7 mouse cellular contexts compared by ENCODE assay signal in genomic region chr6:128844131-128844530, GRCm38 (mm10). TPM values are rescaled to one million over a fixed set of nuclear protein-coding genes. Genes with fewer than 3 reads are reported as not detected.
A peak's percentile ranks its signal among the peaks of the same experiment; 100 is the strongest.
DNase-seq lines count a peak whose midpoint lies in the region; ATAC-seq and TF ChIP-seq lines count a peak whose summit lies in the region.

No protein-coding gene starts in this region.

- peak overlapping the region; percentile 58 for H3K4me2 ChIP-seq in forebrain, embryonic 11.5 days (ENCODE audit: low read depth, low read length, severe bottlenecking)
- peak overlapping the region; percentile 81 for H3K4me2 ChIP-seq in liver, embryonic 12.5 days
- peak overlapping the region; percentile 76 for H3K4me2 ChIP-seq in stomach, postnatal 0 days (replicated peaks; ENCODE audit: low read depth)

- H3K4me1 ChIP-seq in forebrain, embryonic 11.5 days (replicated peaks; ENCODE audit: control insufficient read depth, insufficient read depth, low read length), result peaks cover 9% of the 10 kb centered on the region; the same call in 1 of the 2 replicates
- peaks cover 45% of the 10 kb centered on the region for H3K4me1 ChIP-seq in liver, embryonic 12.5 days
- no peaks in the 10 kb centered on the region; the same call in 1 of the 2 replicates for H3K4me1 ChIP-seq in stomach, postnatal 0 days (replicated peaks; ENCODE audit: control insufficient read depth, insufficient read depth)

- peak in 1 of 2 experiments; percentile 15 for DNase-seq in left cerebral cortex, adult 2 months (ENCODE audit: extremely low spot score in 1 of 2, low spot score in 2 of 2)
- no peak for DNase-seq in left cerebral cortex, postnatal 36 days (ENCODE audit: low spot score in 2 of 2)
- peak; percentile 64 for DNase-seq in brain, adult 2 months (ENCODE audit: low read depth, low spot score)
- DNase-seq in forebrain, embryonic 11.5 days (ENCODE audit: low spot score), result peak; percentile 50
- DNase-seq in stomach, postnatal 0 days (ENCODE audit: low spot score), result no peak

- H3K9me3 ChIP-seq in forebrain, embryonic 11.5 days (ENCODE audit: control insufficient read depth, low read length), result no peaks in the 10 kb centered on the region
- H3K9me3 ChIP-seq in liver, embryonic 12.5 days (replicated peaks), result no peaks in the 10 kb centered on the region
- no peaks in the 10 kb centered on the region for H3K9me3 ChIP-seq in stomach, postnatal 0 days (ENCODE audit: control insufficient read depth, low read length)

- H3K27me3 ChIP-seq in forebrain, embryonic 11.5 days (ENCODE audit: control insufficient read depth, insufficient read depth, low read length), result no peaks in the 10 kb centered on the region
- no peaks in the 10 kb centered on the region for H3K27me3 ChIP-seq in liver, embryonic 12.5 days (replicated peaks)
- H3K27me3 ChIP-seq in stomach, postnatal 0 days (ENCODE audit: control insufficient read depth, insufficient read depth, low read length), result no peaks in the 10 kb centered on the region

- no peaks in the 10 kb centered on the region for H3K36me3 ChIP-seq in forebrain, embryonic 11.5 days (ENCODE audit: control insufficient read depth, insufficient read depth, low read length)
- H3K36me3 ChIP-seq in liver, embryonic 12.5 days, result no peaks in the 10 kb centered on the region
- H3K36me3 ChIP-seq in stomach, postnatal 0 days (ENCODE audit: control insufficient read depth, insufficient read depth, low read length), result no peaks in the 10 kb centered on the region

- no peak for TF ChIP-seq CTCF in left cerebral cortex, adult 2 months (IDR thresholded peaks at IDR 0.05)
- TF ChIP-seq CTCF in stomach, postnatal 0 days (IDR thresholded peaks at IDR 0.05; ENCODE audit: low read depth), result no peak

- intact Hi-C loops in left cerebral cortex, adult 2 months (cut with DNase I), result loop anchor here (1.0 kb wide), 1 partner anchor 106 kb away; no protein-coding TSS in a partner anchor
- intact Hi-C loops in left cerebral cortex, postnatal 36 days (cut with DNase I), result loop anchor here (5.0 kb wide), 1 partner anchor 688 kb away; the partner anchor contains the start of gene Gabarapl1

- peak overlapping the region; percentile 97 for H3K4me3 ChIP-seq in left cerebral cortex, adult 2 months
- peak overlapping the region; percentile 76 for H3K4me3 ChIP-seq in forebrain, embryonic 11.5 days (ENCODE audit: low read depth, low read length)
- H3K4me3 ChIP-seq in liver, embryonic 12.5 days, result peak overlapping the region; percentile 74; the same call in 1 of the 2 replicates
- H3K4me3 ChIP-seq in stomach, postnatal 0 days (ENCODE audit: low read depth, low read length), result peak overlapping the region; percentile 84

- ATAC-seq in forebrain, embryonic 11.5 days (replicated peaks; ENCODE audit: low FRiP score), result no peak
- no peak for ATAC-seq in liver, embryonic 12.5 days
- no peak for ATAC-seq in stomach, postnatal 0 days (ENCODE audit: low FRiP score, low TSS enrichment)
- no peak for ATAC-seq in megakaryocyte-erythroid progenitor cell, adult 5-6 weeks (replicated peaks; ENCODE audit: low FRiP score, low TSS enrichment, poor library complexity, severe bottlenecking)

- H3K9ac ChIP-seq in forebrain, embryonic 11.5 days (ENCODE audit: low read length), result no peak overlapping the region; the same call in 1 of the 2 replicates
- no peak overlapping the region for H3K9ac ChIP-seq in liver, embryonic 12.5 days
- H3K9ac ChIP-seq in stomach, postnatal 0 days (ENCODE audit: low read length), result 0 out of 2 replicates have a peak overlapping the region, but pooled peaks have one; percentile 23

- no peak for TF ChIP-seq EP300 in stomach, postnatal 0 days (optimal IDR thresholded peaks at IDR 0.05)

- peak overlapping the region; percentile 13; the same call in 1 of the 2 replicates for H3K27ac ChIP-seq in left cerebral cortex, adult 2 months
- H3K27ac ChIP-seq in forebrain, embryonic 11.5 days (ENCODE audit: low read depth, low read length), result no peak overlapping the region
- H3K27ac ChIP-seq in liver, embryonic 12.5 days, result no peak overlapping the region
- peak overlapping the region; percentile 98 for H3K27ac ChIP-seq in stomach, postnatal 0 days (replicated peaks)

- WGBS in forebrain, embryonic 11.5 days, result 36% methylated on average over 8 of the region's 8 CpGs
- WGBS in liver, embryonic 12.5 days (ENCODE audit: insufficient replicate concordance), result 41% methylated on average over 8 of the region's 8 CpGs
- WGBS in stomach, postnatal 0 days, result 21% methylated on average over 8 of the region's 8 CpGs

RNA-seq across cellular contexts. Expression of gene Klrb1b, which starts 18.0 kb away (rescaled TPM):
- total RNA-seq in left cerebral cortex, adult 2 months (2021), result not detected
- not detected for total RNA-seq in left cerebral cortex, postnatal 36 days (2021)
- not detected in 2 replicates for polyA plus RNA-seq in forebrain, embryonic 11.5 days (2014; fragmentation: Nextera tagmentation; extraction: Ambion mirVana)
- polyA plus RNA-seq in liver, embryonic 12.5 days (2016; fragmentation: Nextera tagmentation; extraction: Ambion mirVana), result not detected in 2 replicates
- 0.16 and 0.19 TPM in 2 replicates for polyA plus RNA-seq in stomach, postnatal 0 days (2015; fragmentation: Nextera tagmentation; extraction: Ambion mirVana)
- total RNA-seq in megakaryocyte-erythroid progenitor cell, adult 5-6 weeks (2014; fragmentation: Nextera tagmentation), result 0.94 TPM in 1 of 2 replicates, not detected in the other
- 1.8 and 5.5 TPM in 2 replicates for total RNA-seq in megakaryocyte-erythroid progenitor cell, adult 5-6 weeks (2017)

RNA-seq across cellular contexts. Expression of gene Gm44511, which starts 18.0 kb away (rescaled TPM):
- not detected for total RNA-seq in left cerebral cortex, adult 2 months (2021)
- total RNA-seq in left cerebral cortex, postnatal 36 days (2021), result not detected
- polyA plus RNA-seq in forebrain, embryonic 11.5 days (2014; fragmentation: Nextera tagmentation; extraction: Ambion mirVana), result not detected in 2 replicates
- not detected in 2 replicates for polyA plus RNA-seq in liver, embryonic 12.5 days (2016; fragmentation: Nextera tagmentation; extraction: Ambion mirVana)
- polyA plus RNA-seq in stomach, postnatal 0 days (2015; fragmentation: Nextera tagmentation; extraction: Ambion mirVana), result not detected in 2 replicates
- total RNA-seq in megakaryocyte-erythroid progenitor cell, adult 5-6 weeks (2014; fragmentation: Nextera tagmentation), result not detected in 2 replicates
- total RNA-seq in megakaryocyte-erythroid progenitor cell, adult 5-6 weeks (2017), result not detected in 2 replicates

RNA-seq across cellular contexts. Expression of gene Clec2i, which starts 43.3 kb away (rescaled TPM):
- not detected for total RNA-seq in left cerebral cortex, adult 2 months (2021)
- total RNA-seq in left cerebral cortex, postnatal 36 days (2021), result not detected
- polyA plus RNA-seq in forebrain, embryonic 11.5 days (2014; fragmentation: Nextera tagmentation; extraction: Ambion mirVana), result not detected in 2 replicates
- 0.06 TPM in 1 of 2 replicates, not detected in the other for polyA plus RNA-seq in liver, embryonic 12.5 days (2016; fragmentation: Nextera tagmentation; extraction: Ambion mirVana)
- polyA plus RNA-seq in stomach, postnatal 0 days (2015; fragmentation: Nextera tagmentation; extraction: Ambion mirVana), result 0.06 and 0.17 TPM in 2 replicates
- total RNA-seq in megakaryocyte-erythroid progenitor cell, adult 5-6 weeks (2014; fragmentation: Nextera tagmentation), result 0.90 and 1.5 TPM in 2 replicates
- 3.4 and 4.3 TPM in 2 replicates for total RNA-seq in megakaryocyte-erythroid progenitor cell, adult 5-6 weeks (2017)

RNA-seq across cellular contexts. Expression of gene BC035044, which starts 46.8 kb away (rescaled TPM):
- 1 to 10 TPM in 1 of 2 experiments, under 1 TPM in 1; 0.94 to 1.5 TPM for total RNA-seq in left cerebral cortex, adult 2 months (2021)
- total RNA-seq in left cerebral cortex, postnatal 36 days (2021), result 1 to 10 TPM; 1.3 to 1.4 TPM
- polyA plus RNA-seq in forebrain, embryonic 11.5 days (2014; fragmentation: Nextera tagmentation; extraction: Ambion mirVana), result 0.28 and 0.88 TPM in 2 replicates
- polyA plus RNA-seq in liver, embryonic 12.5 days (2016; fragmentation: Nextera tagmentation; extraction: Ambion mirVana), result 6.3 and 6.4 TPM in 2 replicates
- polyA plus RNA-seq in stomach, postnatal 0 days (2015; fragmentation: Nextera tagmentation; extraction: Ambion mirVana), result 0.59 and 0.68 TPM in 2 replicates
- 3.0 and 8.4 TPM in 2 replicates for total RNA-seq in megakaryocyte-erythroid progenitor cell, adult 5-6 weeks (2014; fragmentation: Nextera tagmentation)
- total RNA-seq in megakaryocyte-erythroid progenitor cell, adult 5-6 weeks (2017), result 0.85 and 13.2 TPM in 2 replicates

RNA-seq across cellular contexts. Expression of gene Klrb1c, which starts 55.1 kb away (rescaled TPM):
- total RNA-seq in left cerebral cortex, adult 2 months (2021), result not detected
- total RNA-seq in left cerebral cortex, postnatal 36 days (2021), result not detected
- polyA plus RNA-seq in forebrain, embryonic 11.5 days (2014; fragmentation: Nextera tagmentation; extraction: Ambion mirVana), result not detected in 2 replicates
- 0.10 TPM in 1 of 2 replicates, not detected in the other for polyA plus RNA-seq in liver, embryonic 12.5 days (2016; fragmentation: Nextera tagmentation; extraction: Ambion mirVana)
- polyA plus RNA-seq in stomach, postnatal 0 days (2015; fragmentation: Nextera tagmentation; extraction: Ambion mirVana), result 0.07 and 0.18 TPM in 2 replicates
- 0.39 and 1.2 TPM in 2 replicates for total RNA-seq in megakaryocyte-erythroid progenitor cell, adult 5-6 weeks (2014; fragmentation: Nextera tagmentation)
- total RNA-seq in megakaryocyte-erythroid progenitor cell, adult 5-6 weeks (2017), result 1.3 and 14.3 TPM in 2 replicates

Comparison
In these comparisons a context has a peak if more than half of its experiments do, and no peak if none do; other contexts are left out.
1. DNase-seq: peak in brain, adult 2 months (single experiment) and forebrain, embryonic 11.5 days (single experiment); none in left cerebral cortex, postnatal 36 days (0 of 2) and stomach, postnatal 0 days (single experiment).
2. H3K27ac ChIP-seq: peak in left cerebral cortex, adult 2 months (single experiment) and stomach, postnatal 0 days (single experiment); none in forebrain, embryonic 11.5 days (single experiment) and liver, embryonic 12.5 days (single experiment).
3. Peak in every context shown above with its lines, with median percentiles within 50 percentile points of each other: H3K4me3 ChIP-seq and H3K4me2 ChIP-seq.